In genomic region chr3:108287811-108288805, GRCm38 (mm10) we compare ENCODE assay signal across 8 mouse cellular contexts. TPM values are rescaled to one million over a fixed set of nuclear protein-coding genes. Genes with fewer than 3 reads are reported as not detected.
DNase-seq lines count a peak whose midpoint lies in the region; ATAC-seq lines count a peak whose summit lies in the region.

No protein-coding gene starts in this region.

- DNase-seq in cerebellum, postnatal 25 days, result peak; percentile 50 to 52
- no peak for DNase-seq in cerebellum, adult 8-10 months
- DNase-seq in Muller cell, postnatal 12 days (ENCODE audit: inconsistent ontology term), result peak; percentile 54
- DNase-seq in testis, postnatal 10 days (ENCODE audit: low spot score), result no peak
- DNase-seq in MN1 (ENCODE audit: low spot score), result no peak

- ATAC-seq in forebrain, embryonic 16.5 days, result no peak
- no peak for ATAC-seq in limb, embryonic 13.5 days (ENCODE audit: low FRiP score, low read depth)
- ATAC-seq in midbrain, embryonic 15.5 days (replicated peaks), result no peak

- H3K4me2 ChIP-seq in forebrain, embryonic 16.5 days (ENCODE audit: low read length), result peak overlapping the region; percentile 58
- H3K4me2 ChIP-seq in limb, embryonic 13.5 days (replicated peaks), result peak overlapping the region; percentile 31
- peak overlapping the region; percentile 20 for H3K4me2 ChIP-seq in midbrain, embryonic 15.5 days

- no peaks in the 10 kb centered on the region for H3K27me3 ChIP-seq in forebrain, embryonic 16.5 days (replicated peaks; ENCODE audit: control insufficient read depth, insufficient read depth, low read length)
- no peaks in the 10 kb centered on the region for H3K27me3 ChIP-seq in limb, embryonic 13.5 days
- H3K27me3 ChIP-seq in midbrain, embryonic 15.5 days (replicated peaks), result no peaks in the 10 kb centered on the region

- H3K4me1 ChIP-seq in forebrain, embryonic 16.5 days (replicated peaks; ENCODE audit: control insufficient read depth, insufficient read depth, low read length), result peaks cover 65% of the 10 kb centered on the region
- peaks cover 48% of the 10 kb centered on the region for H3K4me1 ChIP-seq in limb, embryonic 13.5 days
- peaks cover 56% of the 10 kb centered on the region for H3K4me1 ChIP-seq in midbrain, embryonic 15.5 days

- no peaks in the 10 kb centered on the region for H3K36me3 ChIP-seq in forebrain, embryonic 16.5 days (ENCODE audit: control insufficient read depth, insufficient read depth)
- no peaks in the 10 kb centered on the region; the same call in 1 of the 2 replicates for H3K36me3 ChIP-seq in limb, embryonic 13.5 days
- H3K36me3 ChIP-seq in midbrain, embryonic 15.5 days (replicated peaks), result no peaks in the 10 kb centered on the region

- peak overlapping the region; percentile 7; the same call in 1 of the 2 replicates for H3K4me3 ChIP-seq in forebrain, embryonic 16.5 days (replicated peaks; ENCODE audit: low read length)
- H3K4me3 ChIP-seq in limb, embryonic 13.5 days, result peak overlapping the region; percentile 13
- no peak overlapping the region for H3K4me3 ChIP-seq in midbrain, embryonic 15.5 days

- WGBS in forebrain, embryonic 16.5 days, result 16% methylated on average over 17 of the region's 17 CpGs
- 20% methylated on average over 17 of the region's 17 CpGs for WGBS in limb, embryonic 13.5 days
- WGBS in midbrain, embryonic 15.5 days, result 13% methylated on average over 17 of the region's 17 CpGs

- peak overlapping the region; percentile 68 for H3K27ac ChIP-seq in forebrain, embryonic 16.5 days (ENCODE audit: low read length)
- peak overlapping the region; percentile 80 for H3K27ac ChIP-seq in limb, embryonic 13.5 days
- H3K27ac ChIP-seq in midbrain, embryonic 15.5 days, result peak overlapping the region; percentile 46

- H3K9ac ChIP-seq in forebrain, embryonic 16.5 days (replicated peaks; ENCODE audit: low read depth, low read length), result peak overlapping the region; percentile 43; the same call in 1 of the 2 replicates
- peak overlapping the region; percentile 40; the same call in 1 of the 2 replicates for H3K9ac ChIP-seq in limb, embryonic 13.5 days
- H3K9ac ChIP-seq in midbrain, embryonic 15.5 days, result no peak overlapping the region

- H3K9me3 ChIP-seq in forebrain, embryonic 16.5 days (ENCODE audit: control insufficient read depth, low read length), result no peaks in the 10 kb centered on the region
- H3K9me3 ChIP-seq in limb, embryonic 13.5 days, result no peaks in the 10 kb centered on the region; the same call in 1 of the 2 replicates
- H3K9me3 ChIP-seq in midbrain, embryonic 15.5 days, result no peaks in the 10 kb centered on the region

RNA-seq across cellular contexts. Expression of gene Sort1, which starts 4.2 kb away (rescaled TPM):
- polyA plus RNA-seq in forebrain, embryonic 16.5 days (2015; fragmentation: Nextera tagmentation; extraction: Ambion mirVana), result 19.5 and 22.6 TPM in 2 replicates
- 10.6 TPM in 2 replicates for polyA plus RNA-seq in limb, embryonic 13.5 days (2015; fragmentation: Nextera tagmentation; extraction: Ambion mirVana)
- 22.1 and 22.3 TPM in 2 replicates for polyA plus RNA-seq in midbrain, embryonic 15.5 days (2015; fragmentation: Nextera tagmentation; extraction: Ambion mirVana)

RNA-seq across cellular contexts. Expression of gene Psma5, which starts 31.4 kb away (rescaled TPM):
- 265 and 266 TPM in 2 replicates for polyA plus RNA-seq in forebrain, embryonic 16.5 days (2015; fragmentation: Nextera tagmentation; extraction: Ambion mirVana)
- 318 and 331 TPM in 2 replicates for polyA plus RNA-seq in limb, embryonic 13.5 days (2015; fragmentation: Nextera tagmentation; extraction: Ambion mirVana)
- 224 and 234 TPM in 2 replicates for polyA plus RNA-seq in midbrain, embryonic 15.5 days (2015; fragmentation: Nextera tagmentation; extraction: Ambion mirVana)

Comparison
In these comparisons a context has a peak if more than half of its experiments do, and no peak if none do; other contexts are left out.
1. DNase-seq: peak in cerebellum, postnatal 25 days (2 of 2) and Muller cell, postnatal 12 days (single experiment); none in cerebellum, adult 8-10 months (single experiment), testis, postnatal 10 days (single experiment) and MN1 (single experiment).
2. Peak in every context shown above with its lines, with median percentiles within 50 percentile points of each other: H3K27ac ChIP-seq and H3K4me2 ChIP-seq.